Mouse (Mus musculus) stomach, embryonic 15.5 days (tissue): ENCODE measurements at regions not wholly inside any gene's neighbourhood (a gene's known extent, or its start where the extent isn't known, plus 50 kb on each side); places are given as distances from the start of the nearest gene placed in this dataset.

Experiments used
- ATAC-seq: fragments of 200-750 bp; cut with Nextera tagmentation; 2 replicates; pipeline ENCODE4 v1.8.0; 2017; ENCODE audit warnings: low read depth, moderate number of reproducible peaks, moderate TSS enrichment; ENCODE audit not compliant: insufficient read depth, low FRiP score
- H3K27ac ChIP-seq: fragments of 300-500 bp; sonication (generic); 2 replicates; pipeline ENCODE4 v1.5.1; 2015; ENCODE audit warnings: mild to moderate bottlenecking, inconsistent platforms
- H3K27me3 ChIP-seq: fragments of 300-500 bp; sonication (generic); replicated peaks from 2 replicates; pipeline ENCODE4 v1.6.1; 2015; ENCODE audit warnings: inconsistent platforms
- H3K36me3 ChIP-seq: fragments of 300-500 bp; sonication (generic); 2 replicates; pipeline ENCODE4 v1.6.1; 2015; ENCODE audit warnings: inconsistent platforms
- H3K4me1 ChIP-seq: fragments of 300-500 bp; sonication (generic); 2 replicates; pipeline ENCODE4 v1.6.1; 2015; ENCODE audit warnings: inconsistent platforms
- H3K4me2 ChIP-seq: fragments of 300-500 bp; sonication (generic); 2 replicates; pipeline ENCODE4 v1.6.1; 2015; ENCODE audit warnings: mild to moderate bottlenecking, inconsistent platforms
- H3K4me3 ChIP-seq: fragments of 300-500 bp; sonication (generic); replicated peaks from 2 replicates; pipeline ENCODE4 v1.5.1; 2015; ENCODE audit warnings: inconsistent platforms
- H3K9ac ChIP-seq: fragments of 300-500 bp; sonication (generic); 2 replicates; pipeline ENCODE4 v1.6.1; 2015; ENCODE audit warnings: inconsistent platforms
- H3K9me3 ChIP-seq: fragments of 300-500 bp; sonication (generic); 2 replicates; pipeline ENCODE4 v1.6.1; 2016; ENCODE audit warnings: inconsistent platforms
- WGBS: fragments of 180-500 bp; shearing (Covaris S2); methylation state at CpG from one replicate; pipeline ENCODE4 v1.1.7; 2015; 5-methylcytosine and 5-hydroxymethylcytosine counted together

- Histone ChIP-seq H3K4me1 (no peaks in the 10 kb centered on the region), H3K27me3 (no peaks in the 10 kb centered on the region), H3K36me3 (no peaks in the 10 kb centered on the region), H3K9me3 (no peaks in the 10 kb centered on the region), H3K4me3 (no peak overlapping the region), H3K9ac (no peak overlapping the region), H3K27ac (no peak overlapping the region), H3K4me2 (no peak overlapping the region)
- ATAC-seq: no peak
- 67% methylated on average over 2 of the region's 2 CpGs for WGBS
Measured at GRCm38 (mm10) chr13:83175086-83175485, 328.7 kb upstream of the Mef2c start.

- H3K4me2 ChIP-seq: no peak overlapping the region
- WGBS: 74% methylated on average over 3 of the region's 3 CpGs
- no peaks in the 10 kb centered on the region for H3K9me3 ChIP-seq
- H3K9ac ChIP-seq: no peak overlapping the region
- H3K27me3 ChIP-seq: no peaks in the 10 kb centered on the region
- H3K27ac ChIP-seq: no peak overlapping the region
- no peaks in the 10 kb centered on the region for H3K4me1 ChIP-seq
- no peak overlapping the region for H3K4me3 ChIP-seq
- no peaks in the 10 kb centered on the region for H3K36me3 ChIP-seq
- no peak for ATAC-seq
Measured at GRCm38 (mm10) chr13:83201931-83202671, 301.7 kb upstream of the Mef2c start.

GRCm38 (mm10) chr13:83206622-83207021 is 297.2 kb upstream of the Mef2c start:
- no peak for ATAC-seq
- Histone ChIP-seq H3K36me3 (no peaks in the 10 kb centered on the region), H3K4me3 (no peak overlapping the region), H3K27me3 (no peaks in the 10 kb centered on the region), H3K4me1 (no peaks in the 10 kb centered on the region), H3K9ac (no peak overlapping the region), H3K27ac (no peak overlapping the region), H3K9me3 (no peaks in the 10 kb centered on the region), H3K4me2 (no peak overlapping the region)
- WGBS: 81% methylated on average over 1 of the region's 1 CpGs

- H3K27me3 ChIP-seq: no peaks in the 10 kb centered on the region
- H3K9me3 ChIP-seq: no peaks in the 10 kb centered on the region
- no peak overlapping the region for H3K9ac ChIP-seq
- no peaks in the 10 kb centered on the region for H3K36me3 ChIP-seq
- no peak overlapping the region for H3K27ac ChIP-seq
- no peaks in the 10 kb centered on the region for H3K4me1 ChIP-seq
- no peak overlapping the region for H3K4me3 ChIP-seq
- H3K4me2 ChIP-seq: no peak overlapping the region
- 87% methylated on average over 4 of the region's 4 CpGs for WGBS
- ATAC-seq: no peak
Measured at GRCm38 (mm10) chr13:83207513-83207912, 296.3 kb upstream of the Mef2c start.

GRCm38 (mm10) chr13:83208111-83208510 is 295.7 kb upstream of the Mef2c start:
- Histone ChIP-seq H3K36me3 (no peaks in the 10 kb centered on the region), H3K27ac (no peak overlapping the region), H3K4me3 (no peak overlapping the region), H3K27me3 (no peaks in the 10 kb centered on the region), H3K9me3 (no peaks in the 10 kb centered on the region), H3K9ac (no peak overlapping the region), H3K4me2 (no peak overlapping the region), H3K4me1 (no peaks in the 10 kb centered on the region)
- no peak for ATAC-seq
- WGBS: 70% methylated on average over 5 of the region's 5 CpGs

GRCm38 (mm10) chr13:83214811-83215210 is 289.0 kb upstream of the Mef2c start:
- H3K36me3 ChIP-seq: no peaks in the 10 kb centered on the region
- no peak overlapping the region for H3K27ac ChIP-seq
- no peak overlapping the region for H3K4me2 ChIP-seq
- ATAC-seq: no peak
- H3K27me3 ChIP-seq: no peaks in the 10 kb centered on the region
- H3K4me1 ChIP-seq: no peaks in the 10 kb centered on the region
- H3K9me3 ChIP-seq: no peaks in the 10 kb centered on the region
- no peak overlapping the region for H3K9ac ChIP-seq
- H3K4me3 ChIP-seq: no peak overlapping the region

GRCm38 (mm10) chr13:83216454-83216853 is 287.4 kb upstream of the Mef2c start:
- Histone ChIP-seq H3K4me3 (no peak overlapping the region), H3K27me3 (no peaks in the 10 kb centered on the region), H3K36me3 (no peaks in the 10 kb centered on the region), H3K9me3 (no peaks in the 10 kb centered on the region), H3K4me1 (no peaks in the 10 kb centered on the region), H3K4me2 (no peak overlapping the region), H3K9ac (no peak overlapping the region), H3K27ac (no peak overlapping the region)
- ATAC-seq: no peak
- WGBS: 83% methylated on average over 3 of the region's 3 CpGs

- Histone ChIP-seq H3K4me1 (no peaks in the 10 kb centered on the region), H3K4me2 (no peak overlapping the region), H3K4me3 (no peak overlapping the region), H3K9ac (no peak overlapping the region), H3K27ac (no peak overlapping the region), H3K9me3 (no peaks in the 10 kb centered on the region), H3K36me3 (no peaks in the 10 kb centered on the region), H3K27me3 (no peaks in the 10 kb centered on the region)
- WGBS: 84% methylated on average over 1 of the region's 1 CpGs
- no peak for ATAC-seq
Measured at GRCm38 (mm10) chr13:83252452-83252851, 251.4 kb upstream of the Mef2c start.

GRCm38 (mm10) chr13:83266591-83266990 is 237.2 kb upstream of the Mef2c start:
- Histone ChIP-seq H3K36me3 (no peaks in the 10 kb centered on the region), H3K4me1 (no peaks in the 10 kb centered on the region), H3K27me3 (no peaks in the 10 kb centered on the region), H3K4me3 (no peak overlapping the region), H3K4me2 (no peak overlapping the region), H3K27ac (no peak overlapping the region), H3K9ac (no peak overlapping the region), H3K9me3 (no peaks in the 10 kb centered on the region)
- ATAC-seq: no peak
- 72% methylated on average over 1 of the region's 1 CpGs for WGBS

GRCm38 (mm10) chr13:83268663-83269062 is 235.2 kb upstream of the Mef2c start:
- ATAC-seq: no peak
- Histone ChIP-seq H3K9ac (no peak overlapping the region), H3K27me3 (no peaks in the 10 kb centered on the region), H3K36me3 (no peaks in the 10 kb centered on the region), H3K4me2 (no peak overlapping the region), H3K4me1 (no peaks in the 10 kb centered on the region), H3K9me3 (no peaks in the 10 kb centered on the region), H3K4me3 (no peak overlapping the region), H3K27ac (no peak overlapping the region)
- 82% methylated on average over 3 of the region's 3 CpGs for WGBS

GRCm38 (mm10) chr13:83278695-83279094 is 225.1 kb upstream of the Mef2c start:
- no peak overlapping the region for H3K27ac ChIP-seq
- H3K4me1 ChIP-seq: no peaks in the 10 kb centered on the region
- no peak overlapping the region for H3K4me2 ChIP-seq
- H3K4me3 ChIP-seq: no peak overlapping the region
- no peak for ATAC-seq
- H3K27me3 ChIP-seq: no peaks in the 10 kb centered on the region
- WGBS: 82% methylated on average over 1 of the region's 1 CpGs
- H3K9ac ChIP-seq: no peak overlapping the region
- H3K9me3 ChIP-seq: no peaks in the 10 kb centered on the region
- no peaks in the 10 kb centered on the region for H3K36me3 ChIP-seq

GRCm38 (mm10) chr13:83307696-83308095 is 196.1 kb upstream of the Mef2c start:
- Histone ChIP-seq H3K36me3 (no peaks in the 10 kb centered on the region), H3K4me3 (no peak overlapping the region), H3K9ac (no peak overlapping the region), H3K27me3 (no peaks in the 10 kb centered on the region), H3K4me2 (no peak overlapping the region), H3K27ac (no peak overlapping the region), H3K4me1 (no peaks in the 10 kb centered on the region), H3K9me3 (no peaks in the 10 kb centered on the region)
- WGBS: 82% methylated on average over 3 of the region's 3 CpGs
- ATAC-seq: no peak

GRCm38 (mm10) chr13:83328488-83328887 is 175.3 kb upstream of the Mef2c start:
- H3K27ac ChIP-seq: no peak overlapping the region
- WGBS: 49% methylated on average over 4 of the region's 4 CpGs
- H3K4me3 ChIP-seq: no peak overlapping the region
- no peaks in the 10 kb centered on the region for H3K9me3 ChIP-seq
- no peaks in the 10 kb centered on the region for H3K36me3 ChIP-seq
- ATAC-seq: no peak
- no peaks in the 10 kb centered on the region for H3K4me1 ChIP-seq
- H3K27me3 ChIP-seq: no peaks in the 10 kb centered on the region
- no peak overlapping the region for H3K9ac ChIP-seq
- no peak overlapping the region for H3K4me2 ChIP-seq
